Mouse (Mus musculus) liver, postnatal 0 days (tissue): ENCODE measurements around the gene Asic1.

Experiments
- CTCF ChIP-seq: sonication (generic); IDR thresholded peaks from 2 replicates; pipeline ENCODE4 v1.5.1; 2016; ENCODE audit warnings: antibody characterized with exemption, low read depth
- EP300 ChIP-seq: IDR thresholded peaks from 2 replicates; pipeline ENCODE4 v1.6.1; 2016; ENCODE audit warnings: antibody characterized with exemption, low read depth, mild to moderate bottlenecking

DNA sequence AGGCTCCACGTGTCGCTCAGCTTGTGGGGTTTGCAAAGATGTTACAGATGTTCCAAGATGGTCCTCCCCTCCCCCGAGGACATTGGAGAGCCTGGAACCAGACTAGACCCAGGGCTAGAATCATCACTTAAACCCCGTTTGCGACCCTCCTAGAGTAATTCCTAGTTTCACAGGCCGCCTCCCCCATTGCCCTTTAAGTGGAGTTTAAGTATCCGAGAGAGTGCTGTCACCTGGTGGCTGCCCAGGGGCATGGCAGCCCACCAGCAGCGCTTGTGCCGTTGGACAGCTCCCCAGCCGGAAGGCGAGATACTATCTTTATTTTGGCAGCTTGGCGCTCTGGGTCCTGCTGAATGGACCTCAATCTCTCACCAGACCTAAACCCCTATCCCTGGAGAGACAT, 1.3 kb upstream of the Asic1 start:
- TF ChIP-seq EP300 (no peak), CTCF (peak; percentile 97)
